Mouse (Mus musculus): ENCODE results near the gene Trp63.

DNA sequence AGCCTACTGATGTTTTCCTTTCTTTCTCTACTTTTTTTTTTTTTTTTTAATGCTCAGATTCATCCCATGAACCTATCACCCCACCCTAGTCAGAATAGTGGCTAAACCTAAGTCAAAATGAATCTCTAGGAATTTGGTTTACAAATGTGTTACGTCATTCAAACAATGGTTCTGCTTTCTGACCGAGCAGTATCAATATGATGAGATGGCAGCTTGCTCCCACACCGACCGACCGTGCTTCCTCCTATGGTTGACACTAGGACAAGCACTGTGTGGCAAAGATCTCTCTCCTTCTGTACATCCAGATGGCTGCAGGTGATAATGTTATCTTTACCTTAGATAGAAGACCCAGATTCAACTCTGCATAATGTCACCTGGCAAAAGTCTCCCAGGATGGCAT, 163.0 kb downstream of the Trp63 start:
- TF ChIP-seq TBP (IDR thresholded peaks at IDR 0.05; ENCODE audit: low read depth, low read length) (no peak), POLR2A (IDR thresholded peaks at IDR 0.05; ENCODE audit: control insufficient read depth in 1 of 2, insufficient read depth in 1 of 2, low read depth in 1 of 2, low read length in 2 of 2, poor library complexity in 1 of 2) (no peak), MAFK (IDR thresholded peaks at IDR 0.05; ENCODE audit: borderline replicate concordance, low read depth, low read length) (no peak), USF2 (IDR thresholded peaks at IDR 0.05; ENCODE audit: borderline replicate concordance in 1 of 2, insufficient read depth in 1 of 2, low read depth in 1 of 2, low read length in 2 of 2) (no peak), ETS1 (IDR thresholded peaks at IDR 0.05; ENCODE audit: low read depth, low read length) (no peak), SIN3A (IDR thresholded peaks at IDR 0.05; ENCODE audit: low read length) (no peak), POLR2AphosphoS2 (IDR thresholded peaks at IDR 0.05; ENCODE audit: low read length) (no peak), CHD2 (IDR thresholded peaks at IDR 0.05; ENCODE audit: low read length) (no peak), CTCF (IDR thresholded peaks at IDR 0.05 in 2 of 3, conservative IDR thresholded peaks at IDR 0.05 in 1 of 3; ENCODE audit: control insufficient read depth in 1 of 3, insufficient read depth in 1 of 3, low read depth in 2 of 3, low read length in 3 of 3, poor library complexity in 1 of 3, severe bottlenecking in 1 of 3) (no peak), ZMIZ1 (IDR thresholded peaks at IDR 0.05; ENCODE audit: low read depth, low read length) (no peak), ZC3H11A (IDR thresholded peaks at IDR 0.05; ENCODE audit: low read depth, low read length) (no peak), EP300 (IDR thresholded peaks at IDR 0.05; ENCODE audit: low read depth in 1 of 2, low read length in 2 of 2) (no peak), MAX (IDR thresholded peaks at IDR 0.05; ENCODE audit: low read length) (no peak), CHD1 (IDR thresholded peaks at IDR 0.05; ENCODE audit: low read depth, low read length) (no peak)
